Mouse (Mus musculus) urinary bladder, postnatal 4 days (tissue): ENCODE measurements around the gene Sytl2.

Experiments used
- DNase-seq, 2 experiments: peaks; one replicate each; pipeline ENCODE4 v3.0.0; 2021 to 2022; ENCODE audit warnings: low spot score in 2 of 2

Sytl2 gene

DNA sequence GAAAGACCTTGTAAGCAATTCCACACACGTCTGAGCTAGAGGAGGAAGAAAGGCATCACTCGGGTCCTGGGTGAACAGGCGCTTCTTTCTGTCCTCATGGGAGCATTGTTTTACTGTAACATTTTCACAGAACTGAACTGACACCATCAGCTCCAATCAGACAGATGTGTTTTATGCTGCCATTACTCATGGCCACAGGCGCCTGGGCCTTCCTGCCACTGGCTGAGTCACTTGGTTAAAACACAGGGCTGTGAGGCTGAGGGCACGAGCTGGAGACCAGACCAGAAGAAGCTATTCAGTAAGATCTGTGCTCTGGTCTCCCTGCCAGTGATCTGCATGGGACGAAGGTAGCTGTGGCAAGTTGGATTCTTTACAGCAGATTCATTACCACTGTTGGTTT is 6.0 kb downstream of the Sytl2 start:
- DNase-seq = no peak

DNA sequence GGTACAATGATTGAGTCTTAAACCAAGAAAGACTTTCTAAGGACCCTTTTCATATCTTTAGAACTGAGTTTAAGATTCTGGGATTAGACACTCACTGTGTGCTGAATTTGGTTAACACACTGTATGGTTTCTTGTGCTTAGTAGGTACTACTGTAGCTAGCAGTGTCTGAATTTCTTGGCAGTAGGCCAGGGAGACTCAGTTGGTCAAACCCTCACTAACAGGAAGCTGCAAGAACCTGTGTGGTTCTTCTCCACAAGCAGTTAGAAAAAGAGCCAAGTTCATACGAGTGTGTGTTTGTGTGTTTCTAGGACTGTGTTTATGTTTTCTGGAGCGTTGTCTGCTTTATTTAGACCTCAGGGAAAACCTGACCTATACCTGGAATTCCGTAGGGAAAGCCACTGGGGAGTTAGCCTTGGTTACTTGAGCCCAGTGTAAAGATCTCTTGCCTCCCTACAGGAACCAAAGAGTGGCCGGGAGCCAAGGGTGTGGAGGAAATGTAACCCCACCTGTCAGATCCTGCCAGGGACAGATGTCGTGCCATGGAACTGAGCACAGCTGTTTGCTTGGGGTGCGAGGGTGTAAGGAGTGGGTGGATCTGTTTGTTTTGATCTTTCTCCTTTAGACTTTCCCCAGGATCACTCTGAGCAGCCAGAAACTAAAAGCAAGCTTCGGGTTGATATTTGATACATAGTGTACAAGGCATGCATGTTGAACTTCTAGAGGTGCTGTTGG is 10.3 kb downstream of the Sytl2 start:
- DNase-seq = no peak

DNA sequence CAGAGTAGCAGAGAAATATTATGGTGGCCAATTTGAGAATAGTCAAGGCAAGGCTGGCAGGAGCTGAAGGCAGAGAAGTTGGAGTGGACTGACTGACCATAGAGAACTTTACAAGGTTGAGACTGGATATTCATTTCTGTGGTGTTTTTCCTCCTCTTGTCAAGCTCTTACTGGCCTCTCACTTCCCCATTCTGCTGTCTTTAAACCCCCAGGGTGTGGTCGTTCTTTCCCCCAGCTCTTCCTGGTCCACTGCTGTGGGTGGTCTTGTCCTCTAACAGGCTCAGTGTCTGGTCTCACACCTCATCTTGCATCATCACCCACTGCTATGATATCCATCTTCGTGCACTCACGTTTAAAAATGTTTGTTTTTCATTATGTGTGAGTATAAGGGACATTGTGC is 11.4 kb downstream of the Sytl2 start:
- no peak for DNase-seq

DNA sequence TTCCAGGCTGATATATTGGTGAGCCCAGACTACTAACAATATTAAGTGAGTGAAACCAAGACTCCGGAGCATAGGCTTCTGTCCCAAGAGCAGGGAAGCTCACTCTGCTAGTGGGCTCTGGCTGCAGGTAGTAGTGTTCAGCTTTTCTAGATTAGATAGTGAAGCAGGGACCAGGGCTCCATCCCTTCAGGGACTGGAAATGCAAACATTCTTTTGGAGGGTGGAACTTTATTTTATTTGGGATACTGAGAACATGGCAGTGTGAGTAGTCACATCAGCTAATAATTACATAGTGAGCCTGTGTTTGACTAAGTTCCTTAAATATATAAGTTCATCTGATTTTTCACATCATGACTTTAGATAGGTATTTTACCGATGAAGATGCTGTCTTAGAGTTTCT is 14.8 kb downstream of the Sytl2 start:
- no peak for DNase-seq

DNA sequence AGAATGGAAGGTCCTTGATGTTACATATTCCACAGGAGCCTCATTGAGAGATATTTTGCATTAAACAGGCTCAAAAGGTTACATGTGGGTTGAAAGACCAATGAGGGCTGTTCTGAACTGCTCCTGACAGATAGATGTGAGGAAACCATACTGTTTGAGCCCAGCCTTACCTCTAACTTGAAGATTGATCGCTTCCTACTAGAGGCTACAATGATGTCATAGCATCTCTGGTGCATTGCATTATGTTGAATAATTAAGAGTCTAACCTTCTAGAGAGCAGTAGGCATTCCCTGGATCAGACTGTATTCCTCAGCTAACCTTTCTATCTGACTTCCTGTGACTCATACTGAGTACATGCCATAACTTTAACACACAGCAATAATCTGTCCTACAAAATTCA is 17.4 kb downstream of the Sytl2 start:
- no peak for DNase-seq

DNA sequence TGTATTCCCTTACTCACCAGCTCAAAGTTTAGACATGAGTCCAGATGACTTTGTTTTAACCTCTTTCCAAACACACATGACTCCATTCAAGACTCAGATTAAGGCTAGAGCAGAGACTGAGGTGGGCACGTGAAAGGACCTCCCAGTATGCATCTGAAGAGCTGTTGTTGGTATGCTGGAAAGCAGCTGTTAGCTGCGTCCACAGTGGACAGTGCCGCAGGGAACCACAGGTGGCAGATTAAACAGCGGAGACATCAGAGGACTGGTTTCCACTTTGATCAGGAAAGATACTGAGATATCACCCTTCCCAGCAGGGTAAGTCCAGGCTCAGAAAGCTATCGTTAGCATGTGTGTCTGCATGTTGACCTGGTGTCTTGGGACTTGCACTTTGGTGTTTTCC is 18.1 kb downstream of the Sytl2 start:
- no peak for DNase-seq

DNA sequence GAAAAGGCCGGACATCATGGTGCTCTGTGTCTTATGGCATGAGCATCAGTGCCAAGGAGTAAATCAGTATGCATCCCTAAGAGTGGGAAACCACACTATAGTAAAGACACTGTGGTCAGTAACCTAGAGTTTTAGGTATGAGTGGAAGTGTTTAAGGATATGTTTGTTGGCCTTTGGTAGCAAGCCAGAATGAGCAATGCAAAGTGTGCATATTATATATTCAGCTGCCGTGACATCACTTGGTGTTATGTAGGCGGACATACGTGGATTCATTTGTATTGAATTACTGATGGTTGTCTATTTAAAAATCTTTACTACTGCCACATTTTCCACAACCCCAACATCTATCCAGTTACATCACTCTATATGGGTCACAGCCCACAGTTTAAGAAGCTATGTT is 23.1 kb downstream of the Sytl2 start:
- DNase-seq = no peak

DNA sequence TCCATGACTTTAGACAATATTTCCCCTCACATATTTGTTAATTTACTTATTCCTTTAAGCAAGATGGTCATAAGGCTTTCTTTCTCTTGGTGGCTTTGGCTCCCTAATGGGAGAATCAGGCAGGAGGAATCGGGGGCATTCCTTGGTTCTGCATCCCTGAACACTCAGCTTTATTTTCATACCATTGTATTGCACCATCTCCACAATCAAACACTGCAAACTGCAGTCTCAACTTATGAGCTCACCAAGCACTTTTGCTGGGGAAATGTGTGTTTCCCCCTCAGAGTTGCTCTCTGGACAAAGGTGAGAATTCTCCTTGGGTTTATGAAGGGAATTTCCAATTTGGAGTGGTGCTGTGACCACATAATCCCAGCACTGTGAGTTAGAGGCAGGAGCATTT is 28.1 kb downstream of the Sytl2 start:
- no peak for DNase-seq

DNA sequence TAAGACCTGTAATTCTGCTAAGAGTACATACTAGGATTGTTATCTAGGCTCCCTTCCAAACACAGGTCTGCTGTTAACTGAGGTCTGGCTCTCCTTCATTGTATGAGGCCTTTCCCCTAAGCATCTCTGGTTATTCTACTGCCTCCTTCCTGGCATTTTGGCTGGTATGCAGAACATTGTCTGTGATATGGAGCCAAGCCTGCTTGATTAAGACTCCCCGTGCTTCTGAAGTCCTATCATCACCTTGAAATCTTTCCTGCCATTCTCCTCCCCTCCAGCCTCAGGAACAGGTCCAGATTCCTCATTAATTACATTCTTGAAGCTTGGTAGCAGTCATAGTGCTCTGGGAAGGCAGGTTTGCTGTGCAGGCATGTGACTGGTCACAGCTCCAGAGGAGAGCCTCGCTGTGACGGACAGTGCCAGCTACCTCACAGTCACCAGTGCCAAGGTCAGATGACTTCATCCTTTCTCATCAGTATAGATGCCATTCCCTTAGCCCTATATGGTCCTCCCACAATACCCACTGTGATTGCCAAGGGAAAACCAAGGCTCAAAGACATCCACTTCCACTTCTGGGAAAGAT is 30.5 kb downstream of the Sytl2 start:
- no peak for DNase-seq

DNA sequence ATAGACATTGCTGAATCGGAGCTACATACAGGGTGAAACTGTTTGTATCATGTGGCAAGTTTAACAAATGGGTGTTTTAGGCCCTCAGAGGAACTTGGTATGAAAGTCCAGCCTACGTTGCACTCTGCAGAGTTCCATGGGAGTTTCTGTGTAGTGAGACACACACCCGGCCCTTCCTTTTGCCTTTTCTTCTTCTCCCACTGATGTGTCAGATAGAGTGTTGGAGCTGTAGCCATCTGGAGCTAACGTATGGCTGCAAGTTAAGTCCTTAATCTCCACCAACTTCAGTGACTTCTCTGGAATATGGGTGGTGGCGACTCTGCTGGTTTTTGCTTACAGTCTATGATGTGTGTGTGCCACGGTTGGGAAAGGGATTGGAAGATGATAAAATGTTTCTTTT is 32.3 kb downstream of the Sytl2 start:
- DNase-seq = no peak

DNA sequence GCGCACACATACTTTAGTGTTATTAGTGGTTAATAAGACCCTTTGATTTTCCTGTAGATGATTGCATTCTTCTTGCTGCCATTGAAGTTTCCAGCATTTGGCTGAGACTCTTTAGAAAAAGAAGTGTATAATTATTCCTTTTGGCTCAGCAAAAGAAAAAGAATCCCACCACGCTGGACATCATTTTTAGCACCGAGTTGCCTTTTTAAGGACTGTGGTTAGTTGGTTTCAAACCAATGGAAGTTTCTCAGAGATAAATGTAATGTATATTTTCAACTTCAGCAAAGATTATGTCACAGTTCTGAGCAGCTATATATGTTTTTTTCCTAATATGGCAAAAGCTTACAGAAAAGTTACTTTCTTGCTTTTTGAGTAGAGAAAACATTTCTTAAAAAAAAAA is 32.8 kb downstream of the Sytl2 start:
- no peak for DNase-seq

DNA sequence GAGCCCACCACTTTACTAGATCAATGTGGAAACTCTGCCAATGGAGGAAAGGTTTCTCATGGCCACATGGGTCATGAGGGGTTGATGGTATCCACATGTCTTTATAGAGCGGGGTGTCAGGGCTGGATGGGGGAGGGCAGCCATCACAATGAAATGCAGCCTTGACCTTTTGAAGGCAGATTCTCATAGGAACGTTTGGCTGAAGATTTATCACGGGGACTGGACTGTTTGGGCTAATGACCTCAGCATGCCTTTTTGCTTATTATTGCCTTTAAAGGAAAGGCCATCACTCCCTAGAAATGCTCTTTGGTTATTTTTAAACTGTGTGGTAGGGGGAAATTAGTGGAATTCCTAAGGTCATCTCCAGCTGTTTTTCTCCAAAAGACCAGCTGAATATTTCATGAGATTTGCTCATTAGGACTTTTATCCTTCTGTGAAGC is 33.7 kb downstream of the Sytl2 start:
- no peak for DNase-seq

DNA sequence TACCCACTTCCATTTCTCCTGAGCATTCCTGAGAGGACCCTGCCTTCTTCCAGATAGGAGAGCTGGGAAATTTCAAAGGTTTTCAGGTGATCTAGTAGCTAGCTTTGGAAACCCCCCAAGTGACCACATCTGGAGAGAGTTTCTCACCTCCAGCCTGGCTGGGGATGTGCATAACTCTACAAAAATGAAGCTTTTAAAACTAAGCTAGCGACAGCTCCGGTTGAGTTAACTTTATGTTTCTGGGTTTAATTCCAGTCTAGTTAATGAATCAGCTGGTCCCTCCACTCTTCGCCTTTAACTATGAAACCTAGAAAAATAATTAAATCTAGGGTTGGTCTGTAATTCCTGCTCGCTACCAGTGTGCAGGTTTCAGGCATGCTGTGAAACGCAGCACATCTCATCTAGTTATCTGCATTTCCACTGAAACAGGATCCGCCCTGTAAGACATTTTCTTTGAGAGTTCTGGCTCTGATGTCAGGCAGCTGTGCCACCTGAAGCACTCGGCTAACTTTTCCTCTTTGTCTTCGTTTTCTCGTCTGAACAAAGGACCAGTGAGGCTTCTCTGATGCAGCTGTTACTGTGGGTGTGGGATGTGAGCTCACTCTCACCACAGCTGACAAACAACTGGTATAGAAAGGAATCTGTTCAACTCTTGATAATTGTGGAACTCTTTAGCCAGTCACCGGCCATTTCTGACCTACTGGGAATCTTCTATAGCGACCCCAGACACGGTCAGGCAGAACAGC is 39.3 kb downstream of the Sytl2 start:
- DNase-seq = no peak

DNA sequence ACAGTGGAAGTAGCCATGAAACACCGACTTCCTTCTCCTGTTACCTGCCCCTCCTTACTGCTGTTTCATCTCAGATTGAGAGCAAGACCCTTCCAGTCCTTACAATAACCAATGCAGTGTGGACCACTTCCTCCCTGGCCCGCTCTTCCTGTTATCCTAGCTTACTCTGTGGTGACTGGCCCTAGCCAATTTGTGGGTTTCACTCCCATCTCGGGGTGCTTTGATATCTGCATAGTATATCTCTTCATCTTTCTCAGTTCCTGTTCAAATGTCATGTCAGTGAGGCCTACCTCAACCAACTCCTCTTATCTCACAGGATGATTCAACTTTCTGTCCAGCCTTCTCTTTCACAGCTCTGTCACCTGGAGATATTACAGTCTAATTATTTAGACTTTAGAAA is 42.9 kb downstream of the Sytl2 start:
- DNase-seq = no peak

DNA sequence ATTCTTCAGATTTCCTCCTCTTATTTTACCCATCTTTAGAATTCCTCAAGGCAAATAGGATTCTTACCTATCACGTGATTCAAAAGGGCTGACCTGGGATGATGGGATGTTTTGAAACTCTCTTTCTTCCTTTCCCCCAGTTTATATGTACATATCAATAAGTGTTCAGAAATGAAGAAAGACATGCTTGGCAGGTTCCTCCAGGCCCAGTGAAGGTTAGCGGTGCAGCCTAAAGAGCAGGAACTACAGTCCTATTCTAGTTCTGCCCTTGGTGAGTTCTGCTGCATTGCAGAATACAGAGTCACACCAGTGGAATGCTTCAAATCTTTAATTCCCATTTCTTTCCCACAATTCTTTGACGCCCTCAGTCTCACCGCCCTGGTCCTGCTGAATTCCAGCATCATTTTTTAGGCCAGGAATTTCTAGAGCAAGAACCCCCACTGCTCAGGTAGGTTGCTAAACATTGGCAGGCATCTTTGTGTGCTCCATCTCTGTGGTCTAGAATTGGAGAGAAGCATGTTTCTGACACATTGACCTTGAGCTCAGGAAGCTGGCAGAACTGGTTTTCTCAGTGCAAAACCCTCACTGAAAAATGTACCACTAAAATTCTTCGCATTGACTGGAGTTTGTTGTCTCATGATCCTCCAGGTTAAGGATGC is 45.9 kb downstream of the Sytl2 start:
- no peak for DNase-seq

DNA sequence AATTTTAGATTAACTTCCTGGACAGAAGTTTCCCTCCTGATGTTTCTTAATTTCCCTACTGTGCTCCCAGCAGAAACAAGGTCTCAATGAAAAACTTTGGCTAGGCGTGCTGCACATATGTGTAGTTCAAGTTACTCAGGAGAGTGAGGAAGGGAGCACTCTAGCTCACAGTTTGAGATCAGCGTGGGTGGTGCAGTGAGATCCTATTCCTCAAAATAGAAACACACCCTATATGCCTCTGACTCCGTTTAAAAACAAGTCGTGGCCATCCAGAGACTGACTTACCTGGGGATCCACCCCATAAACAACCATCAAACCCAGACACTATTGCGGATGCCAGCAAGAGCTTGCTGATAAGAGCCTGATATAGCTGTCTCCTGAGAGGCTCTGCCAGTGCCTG is 47.0 kb downstream of the Sytl2 start:
- DNase-seq = no peak

DNA sequence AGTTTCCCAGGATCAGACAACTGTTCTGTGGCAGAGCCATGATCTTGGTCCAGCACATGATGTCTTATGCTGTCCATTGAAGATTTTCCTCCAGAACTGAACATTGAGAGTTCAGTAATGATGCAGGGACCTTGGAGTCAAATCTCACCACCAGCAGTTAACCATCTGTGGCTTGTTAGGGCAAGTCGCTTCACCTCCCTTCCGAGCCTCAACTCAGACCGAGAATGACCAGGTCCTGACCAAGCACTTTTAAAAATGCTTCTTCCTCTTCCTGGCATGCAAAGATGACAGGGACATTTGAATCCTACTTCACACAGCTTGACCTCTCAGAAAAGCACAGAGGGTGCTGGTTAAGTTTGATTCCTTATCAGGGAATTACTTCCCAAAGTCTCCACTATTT is 50.1 kb downstream of the Sytl2 start:
- DNase-seq = no peak

DNA sequence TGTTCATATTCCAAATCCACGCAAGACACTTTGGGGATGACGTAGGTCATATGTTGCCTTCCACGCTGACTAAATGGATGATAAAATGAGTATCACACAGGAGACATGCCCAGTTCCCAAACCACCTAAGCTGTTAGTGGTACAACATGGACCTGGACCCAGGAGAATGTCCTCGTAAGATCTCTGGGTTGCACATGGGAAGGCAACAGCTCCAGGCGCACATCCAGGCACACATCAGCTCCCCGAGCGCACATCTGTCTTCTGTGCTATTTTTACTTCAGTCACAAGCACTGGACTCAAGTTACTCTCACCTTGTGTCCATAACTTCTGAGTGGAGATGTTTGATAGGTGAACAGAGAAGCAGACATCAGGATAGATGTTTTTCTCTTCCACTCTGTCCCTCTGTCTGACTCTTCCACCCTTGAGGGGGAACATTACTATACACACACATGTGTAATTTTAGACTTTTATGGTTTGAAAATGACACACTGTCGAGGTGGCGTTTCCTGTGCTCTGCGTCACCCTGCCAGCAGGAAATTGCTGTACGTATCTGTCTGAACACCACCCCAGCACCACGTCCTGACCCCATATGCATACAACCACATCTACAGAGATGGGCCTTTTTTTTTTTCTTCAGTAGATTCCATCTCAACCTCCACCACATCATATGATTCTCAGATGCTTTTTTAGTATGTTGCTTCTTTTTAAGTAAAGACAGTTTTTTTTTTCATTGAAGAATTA is 51.6 kb downstream of the Sytl2 start:
- no peak for DNase-seq

DNA sequence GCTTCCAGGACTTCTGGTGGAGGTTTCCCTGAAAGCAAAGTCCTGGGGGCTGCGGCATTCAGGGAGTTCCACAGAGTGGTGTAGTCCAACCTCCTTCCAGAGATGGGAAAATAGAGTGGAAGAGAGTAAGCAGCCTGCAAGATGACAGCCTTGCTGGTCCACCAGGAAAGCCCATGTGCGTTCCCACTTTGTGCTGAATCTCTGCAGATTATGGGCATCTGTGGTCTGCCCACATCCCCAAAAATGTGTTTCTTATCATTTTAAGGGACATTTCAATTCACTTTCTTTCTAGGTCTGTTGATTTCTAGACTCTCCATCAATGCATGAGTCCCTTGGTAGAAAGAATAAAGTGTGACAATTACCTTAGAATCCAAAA is 52.2 kb downstream of the Sytl2 start:
- DNase-seq = no peak

DNA sequence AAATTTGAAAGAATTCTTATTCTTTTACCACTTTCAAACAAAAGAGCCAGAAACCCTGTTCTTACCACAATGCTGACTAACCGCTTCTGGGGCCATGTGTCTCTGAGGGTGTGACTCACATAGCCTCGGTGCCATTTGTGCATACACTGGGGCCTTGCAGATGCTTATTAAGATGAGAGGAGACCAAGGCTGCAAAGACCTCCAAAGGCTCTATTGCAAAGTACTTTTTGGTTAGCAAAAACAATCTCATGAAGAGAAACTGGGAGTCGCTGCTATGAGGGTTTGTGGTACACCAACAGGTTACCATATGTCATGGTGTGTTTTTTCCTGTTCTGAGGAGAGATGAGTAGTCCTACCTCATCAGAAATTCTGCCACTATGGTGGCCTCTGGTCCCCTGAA is 53.4 kb downstream of the Sytl2 start:
- DNase-seq = no peak

DNA sequence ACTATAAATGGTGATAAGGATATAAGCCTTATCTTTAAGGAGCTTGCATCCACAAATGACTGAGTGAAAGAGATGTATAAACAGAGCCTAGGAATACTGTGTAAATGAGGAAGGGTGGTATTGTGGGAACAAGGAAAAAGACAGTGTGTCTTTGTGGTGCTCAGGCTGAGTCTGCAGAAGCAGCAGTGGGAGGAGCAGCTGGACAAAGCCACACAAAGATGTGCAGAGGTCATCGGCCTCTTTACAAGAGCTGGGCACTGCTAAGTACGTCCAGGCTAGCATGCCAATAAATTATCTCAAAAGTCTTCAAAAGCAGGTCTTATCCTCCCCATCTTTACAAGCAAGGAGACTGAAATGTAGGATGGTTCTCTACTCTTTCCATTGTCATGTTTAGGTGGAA is 53.9 kb downstream of the Sytl2 start:
- DNase-seq = no peak

DNA sequence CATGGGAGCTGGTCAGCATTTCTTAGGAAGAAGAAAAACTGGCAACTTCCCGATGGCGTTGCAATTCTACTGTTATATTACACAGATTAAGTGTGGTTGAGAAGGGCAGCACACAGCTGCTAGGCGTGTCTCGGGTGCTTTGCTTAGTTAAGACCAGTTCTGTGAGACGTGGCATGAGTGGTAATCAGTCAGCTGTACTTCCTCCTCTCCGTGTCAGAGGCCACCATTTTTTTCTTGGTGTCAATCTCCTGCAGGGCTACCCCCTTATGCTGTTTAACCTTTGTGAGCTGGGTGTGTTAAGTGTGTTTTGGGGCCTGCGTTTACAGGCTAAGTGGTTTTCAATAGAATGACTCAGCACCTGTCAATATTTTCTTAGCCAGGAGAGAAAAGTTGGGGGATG is 60.7 kb downstream of the Sytl2 start:
- no peak for DNase-seq
